Mouse (Mus musculus) MEL-GATA-1-ER (cell line): Measurements from ENCODE around the gene Lpp.

Source experiments
- DNase-seq: peaks from one replicate; pipeline ENCODE4 v3.0.0-alpha.2; 2012; ENCODE audit warnings: low read depth; ENCODE audit errors: extremely low read depth

Lpp gene

GRCm38 (mm10) chr16:24392651-24393555 is at the start of gene Lpp:
TSS of gene Lpp (plus strand) at chr16:24393507.
- DNase-seq, result no peak

GRCm38 (mm10) chr16:24347582-24348411 is 45.5 kb upstream of the Lpp start:
- DNase-seq, result no peak

GRCm38 (mm10) chr16:24350306-24350705 is 43.0 kb upstream of the Lpp start:
- no peak for DNase-seq

- no peak for DNase-seq
These were observed 42.6 kb upstream of the Lpp start for GRCm38 (mm10) chr16:24350751-24351150.

- DNase-seq, result no peak
These were observed 41.5 kb upstream of the Lpp start for GRCm38 (mm10) chr16:24351811-24352210.

GRCm38 (mm10) chr16:24353816-24354215 is 39.5 kb upstream of the Lpp start:
- DNase-seq, result no peak

- DNase-seq, result no peak
These were observed 31.6 kb upstream of the Lpp start for GRCm38 (mm10) chr16:24361667-24362066.

GRCm38 (mm10) chr16:24364030-24364687 is 29.1 kb upstream of the Lpp start:
- no peak for DNase-seq

- DNase-seq, result no peak
These were observed 27.4 kb upstream of the Lpp start for GRCm38 (mm10) chr16:24365900-24366299.

GRCm38 (mm10) chr16:24367071-24367470 is 26.2 kb upstream of the Lpp start:
- no peak for DNase-seq

- no peak for DNase-seq
These were observed 25.8 kb upstream of the Lpp start for GRCm38 (mm10) chr16:24367506-24367905.

GRCm38 (mm10) chr16:24376478-24376877 is 16.8 kb upstream of the Lpp start:
- DNase-seq, result no peak

- DNase-seq, result no peak
These were observed 2.7 kb upstream of the Lpp start for GRCm38 (mm10) chr16:24390596-24390995.

- DNase-seq, result no peak
These were observed 2.2 kb upstream of the Lpp start for GRCm38 (mm10) chr16:24391111-24391510.

- no peak for DNase-seq
These were observed 1.4 kb upstream of the Lpp start for GRCm38 (mm10) chr16:24391901-24392300.

GRCm38 (mm10) chr16:24393556-24394210 is 376 bp downstream of the Lpp start:
- no peak for DNase-seq

GRCm38 (mm10) chr16:24394211-24394991 is 1.1 kb downstream of the Lpp start:
- DNase-seq, result no peak

GRCm38 (mm10) chr16:24395100-24395499 is 1.8 kb downstream of the Lpp start:
- no peak for DNase-seq

GRCm38 (mm10) chr16:24396504-24396903 is 3.2 kb downstream of the Lpp start:
- DNase-seq, result no peak

- DNase-seq, result no peak
These were observed 5.2 kb downstream of the Lpp start for GRCm38 (mm10) chr16:24398476-24398875.
